Mouse (Mus musculus) thymus, adult 18-20 months (tissue): ENCODE data around the gene Ntn5.

Source experiments
- DNase-seq, 2 experiments: peaks; one replicate each; pipeline ENCODE4 v3.0.0; 2022; ENCODE audit warnings: mixed read lengths in 2 of 2

Ntn5 gene

DNA sequence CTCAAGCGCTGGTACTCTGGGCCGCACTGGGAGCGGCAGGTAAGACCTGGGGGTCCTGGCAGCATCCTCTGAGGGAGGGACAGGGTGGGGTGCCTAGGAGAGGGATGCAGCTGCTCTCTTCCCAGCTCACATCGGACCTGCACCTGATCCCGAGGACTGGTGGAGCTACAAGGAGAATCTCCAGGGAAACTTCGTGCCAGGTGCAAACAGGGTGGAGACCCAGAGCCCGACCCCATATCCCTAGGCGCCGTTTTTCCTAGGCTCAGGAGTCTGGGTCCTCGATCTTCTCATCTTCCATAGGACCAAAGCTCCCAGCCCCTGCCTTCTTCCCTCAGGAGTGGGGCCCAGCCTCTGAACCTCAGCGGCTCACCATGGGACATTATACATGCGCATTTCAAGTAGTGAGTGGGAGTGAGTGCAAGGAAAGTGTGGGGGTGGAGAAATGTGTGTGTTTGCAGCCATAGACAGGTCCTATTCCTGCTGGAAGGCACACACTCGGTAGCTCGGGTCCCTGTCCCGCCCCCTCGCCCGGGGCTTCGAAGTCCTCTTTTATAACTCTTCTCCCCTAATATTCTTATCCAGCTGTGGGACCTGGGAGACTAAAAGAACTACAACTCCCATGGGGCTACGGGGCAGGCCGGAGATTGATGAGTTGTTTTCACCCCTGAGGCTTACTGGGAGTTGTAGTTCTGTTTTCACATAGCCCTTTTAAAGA is 16.6 kb downstream of the Ntn5 start:
- peak; percentile 46 to 61 for DNase-seq

DNA sequence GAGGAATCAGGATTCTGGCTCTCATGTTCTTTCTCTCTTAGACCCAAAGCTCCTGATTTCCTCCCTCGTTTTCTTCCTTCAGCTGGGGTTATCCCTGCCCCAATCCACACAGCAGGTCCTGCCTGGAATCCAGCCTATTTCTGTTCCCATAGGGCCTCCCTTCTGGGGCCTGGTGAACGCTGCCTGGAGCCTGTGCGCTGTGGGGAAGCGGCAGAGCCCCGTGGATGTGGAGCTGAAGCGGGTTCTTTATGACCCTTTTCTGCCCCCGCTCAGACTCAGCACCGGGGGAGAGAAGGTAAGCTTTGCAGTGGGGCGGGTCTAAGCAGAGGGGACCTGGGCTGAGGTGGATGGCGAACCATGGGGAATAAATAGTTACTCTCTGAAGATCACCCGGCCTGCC is 17.2 kb downstream of the Ntn5 start:
- DNase-seq, result no peak

DNA sequence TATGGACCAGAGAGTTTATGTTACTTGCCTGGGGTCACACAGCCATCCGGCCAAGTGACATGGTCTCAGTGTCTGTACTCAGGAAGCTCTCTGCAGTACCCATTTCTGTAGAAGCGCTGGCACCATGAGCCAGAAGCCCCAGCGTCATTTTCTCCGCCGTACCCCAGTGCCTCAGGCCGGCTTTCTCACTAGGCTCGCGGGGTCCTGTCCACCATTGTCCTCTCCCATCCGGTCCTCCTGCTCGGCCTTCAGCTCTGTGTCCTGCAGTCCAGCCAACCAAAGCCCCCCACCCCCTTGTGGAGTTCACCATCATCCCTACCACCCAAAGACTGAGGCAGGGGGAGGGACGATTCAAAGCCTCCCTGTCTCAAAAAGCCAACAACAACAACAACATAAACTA is 17.8 kb downstream of the Ntn5 start:
- no peak for DNase-seq

DNA sequence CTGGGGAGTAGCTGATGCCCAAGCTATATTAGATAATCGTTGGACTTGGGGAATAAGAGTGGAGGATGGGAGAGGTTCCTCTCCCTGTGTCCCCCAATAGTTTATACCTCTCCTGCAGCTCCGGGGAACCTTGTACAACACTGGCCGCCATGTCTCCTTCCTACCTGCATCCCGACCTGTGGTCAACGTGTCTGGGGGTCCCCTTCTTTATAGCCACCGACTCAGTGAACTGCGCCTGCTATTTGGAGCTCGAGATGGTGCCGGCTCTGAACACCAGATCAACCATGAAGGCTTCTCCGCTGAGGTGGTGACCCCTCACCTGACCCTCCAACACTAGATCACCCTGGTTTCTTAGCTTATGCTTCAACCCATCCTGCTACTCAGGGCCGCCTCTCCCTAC is 18.5 kb downstream of the Ntn5 start:
- no peak for DNase-seq

DNA sequence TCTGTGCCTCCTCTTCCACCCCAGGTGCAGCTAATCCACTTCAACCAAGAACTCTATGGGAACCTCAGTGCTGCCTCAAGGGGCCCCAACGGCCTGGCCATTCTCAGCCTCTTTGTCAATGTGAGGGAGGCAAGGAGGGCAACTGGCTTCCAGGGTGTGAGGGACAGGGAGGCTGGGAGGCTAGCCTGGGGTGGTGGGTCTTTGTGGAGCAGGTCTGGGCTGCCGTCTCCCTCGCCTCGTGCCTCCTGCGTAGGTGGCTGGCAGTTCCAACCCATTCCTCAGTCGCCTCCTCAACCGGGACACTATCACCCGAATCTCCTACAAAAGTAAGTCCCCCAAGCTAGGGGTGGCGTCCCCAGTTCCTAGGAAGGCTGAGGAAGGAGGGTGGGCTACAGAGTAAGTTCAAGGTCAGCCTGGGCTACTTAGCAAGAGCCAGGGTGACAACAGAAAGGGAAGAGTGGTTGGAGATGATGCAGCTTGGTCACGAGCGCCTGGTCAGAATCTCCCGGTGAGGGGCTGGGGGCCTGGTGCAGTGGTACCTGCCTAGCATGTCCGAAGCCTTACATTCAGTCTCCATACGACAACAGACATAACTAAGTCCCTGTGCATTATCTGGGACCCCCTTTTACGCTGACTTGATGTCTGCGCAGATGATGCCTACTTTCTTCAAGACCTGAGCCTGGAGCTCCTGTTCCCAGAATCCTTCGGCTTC is 19.1 kb downstream of the Ntn5 start:
- DNase-seq, result no peak

DNA sequence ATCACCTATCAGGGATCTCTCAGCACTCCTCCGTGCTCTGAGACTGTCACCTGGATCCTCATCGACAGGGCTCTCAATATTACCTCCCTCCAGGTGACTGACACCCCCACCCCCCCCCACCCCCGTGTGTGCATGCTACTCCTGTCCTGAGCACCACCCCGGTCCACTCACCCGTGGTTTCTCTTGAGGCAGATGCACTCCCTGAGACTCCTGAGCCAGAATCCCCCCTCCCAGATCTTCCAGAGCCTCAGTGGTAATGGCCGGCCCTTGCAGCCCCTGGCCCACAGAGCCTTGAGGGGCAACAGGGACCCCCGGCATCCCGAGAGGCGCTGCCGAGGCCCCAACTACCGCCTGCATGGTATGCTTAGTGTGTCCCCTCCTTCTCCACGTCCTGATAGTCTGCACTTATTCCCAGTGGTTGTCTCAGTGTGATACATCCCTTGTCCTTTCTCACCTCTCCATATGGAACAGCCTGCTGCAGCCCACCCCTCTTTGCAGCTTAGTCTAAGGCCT is 19.8 kb downstream of the Ntn5 start:
- no peak for DNase-seq

DNA sequence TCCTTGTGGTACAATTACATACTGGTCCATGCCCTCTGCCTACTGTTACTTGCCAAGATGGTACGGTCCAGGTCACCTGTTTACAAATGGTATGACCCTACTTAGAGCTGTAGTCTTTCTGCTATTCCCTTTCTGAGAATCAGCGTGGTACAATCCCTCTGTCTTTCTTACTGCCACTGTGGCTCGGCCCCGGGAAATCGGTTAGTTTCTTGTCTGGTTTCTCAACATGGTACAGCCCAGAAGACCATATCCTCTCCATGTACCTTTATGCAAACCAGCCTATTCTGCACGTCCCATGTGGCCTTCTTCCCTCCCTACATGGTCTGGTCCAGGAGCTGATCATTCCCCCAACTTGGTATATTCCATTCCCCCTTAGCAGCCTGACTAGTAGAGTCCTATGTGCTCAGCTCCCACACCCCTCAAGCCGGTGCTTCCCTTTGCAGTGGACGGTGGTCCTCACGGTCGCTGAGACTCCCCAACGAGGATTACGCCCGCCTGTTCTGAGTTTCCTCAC is 20.3 kb downstream of the Ntn5 start:
- peak in 1 of 2 experiments; percentile 32 for DNase-seq

DNA sequence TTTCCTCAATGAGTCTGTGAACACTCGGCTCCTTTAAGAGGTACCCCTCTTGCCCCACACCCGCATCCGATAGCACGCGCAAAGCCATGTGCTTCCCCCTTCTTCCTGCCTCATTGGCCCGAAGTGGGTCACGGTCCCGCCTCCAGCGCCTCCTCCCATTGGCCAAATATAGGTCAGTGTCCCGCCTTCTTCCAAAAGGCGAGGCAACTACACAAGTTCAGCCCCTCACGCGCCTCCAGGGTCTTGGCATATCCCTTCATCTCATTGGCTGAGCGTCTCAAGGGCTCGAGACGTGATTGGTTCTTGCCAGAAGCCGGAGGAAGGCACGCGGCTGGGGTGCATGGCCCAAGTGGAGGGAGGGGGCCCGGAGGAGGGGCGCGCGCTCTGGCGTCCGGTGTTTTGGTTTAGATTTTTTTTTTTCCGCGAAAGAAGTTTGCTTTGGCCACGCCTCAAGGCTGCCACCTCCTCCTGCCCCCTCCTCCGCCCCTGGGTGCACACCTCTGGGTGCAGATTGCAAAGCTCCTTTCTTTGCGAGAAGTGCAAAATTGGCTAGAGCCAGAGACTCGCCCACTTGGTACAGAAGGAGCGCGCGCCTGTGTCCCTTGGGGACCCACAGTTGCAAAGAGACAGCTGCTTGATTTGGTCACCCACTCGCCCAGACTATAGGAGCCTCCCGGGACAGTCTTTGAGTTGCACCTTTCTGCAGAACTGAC is 21.1 kb downstream of the Ntn5 start, which contains the start of gene Dbp:
Dbp (plus strand) TSS at position 359 of the 713 bp plus-strand sequence.
- peak; percentile 99 to 100 for DNase-seq

DNA sequence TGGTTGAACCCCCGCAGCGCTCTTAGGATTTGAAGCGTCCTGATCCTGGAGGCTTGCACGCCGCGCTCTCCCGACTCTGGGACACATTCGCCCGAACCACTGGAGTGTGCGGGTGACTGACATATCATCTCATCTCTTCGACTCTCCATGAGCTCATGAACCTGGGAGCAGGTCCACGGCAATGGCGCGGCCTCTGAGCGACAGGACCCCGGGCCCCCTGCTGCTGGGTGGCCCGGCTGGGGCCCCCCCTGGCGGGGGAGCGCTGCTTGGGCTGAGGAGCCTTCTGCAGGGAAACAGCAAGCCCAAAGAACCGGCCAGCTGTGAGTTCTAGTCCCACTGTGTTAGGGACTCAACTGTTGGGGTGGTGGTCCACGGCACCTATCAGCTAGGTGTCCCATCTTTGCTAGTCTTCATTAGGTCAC is 21.6 kb downstream of the Ntn5 start:
- peak in 1 of 2 experiments; percentile 42 for DNase-seq

DNA sequence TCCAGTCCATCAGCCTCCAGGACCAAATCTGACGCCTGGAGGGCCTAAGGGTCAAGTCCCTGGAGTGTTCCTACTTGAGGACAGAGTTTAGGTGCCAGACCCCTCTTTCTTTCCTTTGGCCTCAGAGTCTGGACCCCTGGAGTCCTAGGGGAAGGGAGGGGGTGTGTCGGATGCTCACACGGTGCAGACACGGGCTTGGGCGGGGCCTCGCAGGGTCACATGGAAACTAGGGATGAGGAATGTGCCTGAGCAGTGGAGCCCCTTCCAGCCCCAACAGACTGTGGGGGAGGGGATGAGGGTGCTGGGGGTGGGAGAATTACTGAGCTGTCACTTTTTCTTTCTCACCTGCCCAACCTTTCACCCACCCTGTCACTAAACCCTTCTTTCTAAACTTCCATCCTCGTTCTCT is 22.1 kb downstream of the Ntn5 start:
- DNase-seq, result peak; percentile 56 to 70

DNA sequence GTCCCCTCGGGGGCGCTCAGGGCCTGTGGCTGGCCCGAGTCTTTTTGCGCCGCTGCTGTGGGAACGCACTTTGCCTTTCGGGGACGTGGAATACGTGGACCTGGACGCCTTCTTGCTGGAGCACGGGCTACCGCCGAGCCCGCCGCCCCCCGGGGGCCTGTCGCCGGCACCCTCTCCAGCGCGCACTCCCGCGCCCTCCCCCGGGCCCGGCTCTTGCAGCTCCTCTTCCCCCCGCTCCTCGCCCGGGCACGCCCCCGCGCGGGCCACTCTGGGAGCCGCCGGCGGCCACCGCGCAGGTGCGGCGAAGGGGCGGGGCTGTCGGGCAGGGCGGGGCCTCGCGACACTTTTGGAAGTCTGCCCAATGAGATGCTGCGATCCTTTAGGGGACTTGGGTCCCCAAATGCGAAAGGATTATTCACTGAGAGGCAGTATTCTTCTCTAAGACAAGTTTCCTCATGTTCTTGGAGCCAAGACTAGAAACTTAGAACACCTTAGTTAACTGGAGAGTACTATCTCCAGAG is 23.0 kb downstream of the Ntn5 start:
- peak; percentile 83 to 86 for DNase-seq

DNA sequence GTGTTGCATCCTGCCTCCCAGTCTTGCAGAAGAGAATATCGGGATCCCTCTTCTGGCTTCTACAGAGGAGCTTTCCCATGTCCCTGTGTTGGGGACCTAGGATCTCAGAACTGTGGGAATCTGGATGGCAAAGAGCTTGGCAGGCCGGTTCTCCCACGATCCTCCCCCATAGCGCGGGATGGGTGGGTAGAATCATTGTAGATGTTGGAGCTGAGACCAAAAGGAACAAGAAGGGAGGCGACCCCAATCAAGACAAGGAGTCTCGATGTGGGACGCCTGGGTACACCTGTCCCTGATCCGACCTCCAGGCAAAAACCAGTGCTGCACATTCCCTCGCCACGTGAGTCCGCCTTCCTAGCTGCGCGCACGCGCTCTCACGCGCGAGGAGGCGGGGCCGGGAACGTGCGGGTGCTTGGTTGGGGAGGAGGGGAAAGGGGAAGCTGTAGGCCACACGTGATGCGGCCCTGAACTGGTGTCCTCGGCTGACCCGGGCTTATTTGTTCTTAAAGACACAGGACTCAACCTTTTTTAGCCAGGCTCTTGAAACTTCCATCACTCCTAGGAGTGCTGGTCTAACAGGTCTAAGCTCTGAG is 23.6 kb downstream of the Ntn5 start:
- DNase-seq, result peak; percentile 86 to 92

DNA sequence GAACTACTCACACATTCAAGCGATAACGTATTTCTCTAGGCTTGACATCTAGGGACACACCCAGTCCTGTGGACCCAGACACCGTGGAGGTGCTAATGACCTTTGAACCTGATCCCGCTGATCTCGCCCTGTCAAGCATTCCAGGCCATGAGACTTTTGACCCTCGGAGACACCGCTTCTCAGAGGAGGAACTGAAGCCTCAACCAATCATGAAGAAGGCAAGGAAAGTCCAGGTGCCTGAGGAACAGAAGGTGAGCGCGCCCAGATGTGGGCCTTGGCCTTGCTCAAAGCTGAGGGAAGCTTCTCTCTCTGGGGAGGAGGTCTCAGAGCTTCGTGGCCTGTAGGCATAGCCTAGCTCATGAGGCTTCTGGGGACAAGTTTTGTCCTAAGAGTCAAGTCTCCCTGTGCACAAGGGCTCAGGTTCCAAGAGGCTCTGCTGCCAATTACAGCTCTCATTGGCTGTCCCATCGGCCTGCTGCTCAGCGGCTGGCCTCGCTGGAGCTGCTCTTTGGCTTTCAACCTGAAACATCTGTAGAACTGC is 24.5 kb downstream of the Ntn5 start:
- DNase-seq, result no peak

DNA sequence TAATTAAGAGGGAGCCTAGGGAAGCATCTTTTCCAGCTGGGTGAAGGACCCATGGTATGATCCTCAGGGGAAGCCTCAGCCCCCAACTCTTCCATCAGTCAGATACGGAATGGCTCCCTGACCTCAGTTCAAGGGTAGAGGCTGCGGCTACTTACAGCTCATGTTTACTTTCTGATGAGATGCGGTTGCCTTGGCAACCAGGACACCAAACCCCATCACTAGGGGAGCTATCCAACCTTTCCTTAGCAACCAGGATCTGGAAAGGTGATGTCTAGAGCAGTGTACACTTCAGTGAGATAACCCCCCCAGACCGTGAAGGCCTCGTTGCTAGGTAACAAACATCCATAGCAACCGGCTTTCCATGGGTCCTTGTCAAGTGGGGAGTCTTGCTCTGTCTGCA is 25.2 kb downstream of the Ntn5 start:
- DNase-seq, result peak in 1 of 2 experiments; percentile 14

DNA sequence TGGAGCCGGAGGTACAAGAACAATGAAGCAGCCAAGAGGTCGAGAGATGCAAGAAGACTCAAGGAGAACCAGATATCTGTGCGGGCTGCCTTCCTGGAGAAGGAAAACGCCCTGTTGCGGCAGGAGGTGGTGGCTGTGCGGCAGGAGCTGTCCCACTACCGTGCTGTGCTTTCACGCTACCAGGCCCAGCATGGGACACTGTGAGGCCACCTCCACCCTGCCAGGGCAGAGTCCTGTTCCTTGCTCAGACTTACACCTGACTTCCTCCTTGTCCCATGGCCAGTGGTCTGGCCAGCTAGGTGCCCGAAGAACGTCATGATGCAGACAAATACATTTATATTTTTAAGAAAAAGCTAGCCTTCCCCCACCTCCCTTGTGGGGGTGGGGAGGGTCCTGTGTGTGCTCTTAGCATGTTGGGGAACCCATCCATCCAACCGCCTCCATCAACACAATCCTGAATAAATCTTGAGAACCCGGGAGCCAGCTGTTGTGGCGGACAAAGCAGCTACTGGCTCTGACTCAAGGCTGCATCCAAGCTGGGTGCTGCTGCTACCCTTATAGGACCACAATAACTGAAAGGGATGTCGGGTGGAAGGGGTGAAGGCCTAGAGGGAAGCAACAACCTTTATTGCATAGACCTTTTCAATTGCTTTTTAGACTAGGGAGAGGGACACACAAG is 26.0 kb downstream of the Ntn5 start:
- DNase-seq, result no peak

DNA sequence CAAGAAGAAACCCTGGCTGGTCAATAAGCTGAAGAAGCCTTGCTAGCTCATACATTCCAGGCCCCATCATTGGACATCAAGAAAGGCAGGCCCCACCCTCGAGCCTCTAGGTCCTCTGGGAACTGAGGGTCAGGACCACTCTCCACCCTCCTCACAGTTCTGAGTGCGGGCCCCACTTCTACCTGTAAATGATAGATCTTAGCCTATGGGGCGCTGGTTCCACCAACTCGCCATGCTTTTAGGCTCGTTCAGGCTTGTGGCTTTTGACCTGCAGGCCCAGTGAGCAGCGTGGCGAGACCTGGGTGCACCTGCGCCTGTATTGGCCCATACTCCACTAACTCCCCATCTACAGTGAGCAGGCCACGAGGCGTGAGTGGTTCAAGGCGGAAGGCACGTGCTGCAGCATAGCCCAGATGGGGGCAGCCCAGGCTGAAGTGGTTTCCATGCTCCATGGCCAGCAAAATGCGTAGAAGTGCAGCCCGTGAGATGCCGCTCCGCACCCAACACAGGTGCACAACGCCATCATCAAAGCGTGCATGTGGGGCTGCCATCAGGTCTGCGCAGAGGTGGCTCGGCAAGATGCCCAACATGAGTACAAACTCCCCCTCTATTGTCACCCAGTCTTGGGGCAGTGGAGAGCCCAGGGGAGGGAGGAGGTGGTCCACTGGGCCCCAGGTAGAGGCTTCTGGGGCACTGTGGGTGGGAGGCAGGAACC is 26.8 kb downstream of the Ntn5 start:
- no peak for DNase-seq

DNA sequence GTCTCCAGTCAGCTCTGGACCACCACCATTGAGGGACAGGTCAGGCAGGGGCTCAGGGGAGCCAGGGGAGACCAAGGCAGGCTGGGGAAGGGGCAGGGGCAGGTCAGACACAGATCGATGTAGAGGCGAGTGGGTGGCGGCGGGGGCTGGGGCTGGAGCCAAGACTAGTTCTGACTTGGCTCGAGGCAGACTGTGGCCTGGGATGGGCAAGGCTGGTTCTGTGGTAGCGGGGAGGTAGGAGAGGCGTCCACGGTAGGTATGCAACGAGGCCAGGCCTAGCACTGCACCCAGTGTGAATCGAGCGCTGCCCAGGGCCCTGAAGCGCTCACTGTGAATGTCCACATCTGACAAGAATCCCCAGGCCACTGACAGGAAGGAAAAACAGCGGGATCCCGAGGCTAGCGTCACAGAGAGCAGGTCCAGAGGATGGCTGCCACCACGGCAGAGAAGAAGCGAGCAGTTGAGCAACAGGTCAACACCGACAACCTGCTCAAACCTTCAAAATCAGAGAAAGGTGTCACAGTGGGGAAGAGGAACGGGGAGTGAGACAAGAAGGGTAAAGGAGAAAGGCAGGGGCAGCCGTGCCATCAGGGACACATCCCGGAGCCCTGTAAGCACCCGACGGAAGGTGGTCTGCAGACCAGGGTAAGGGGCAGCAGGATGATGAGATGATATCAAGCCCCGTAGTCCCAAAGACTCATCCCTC is 27.6 kb downstream of the Ntn5 start:
- DNase-seq, result no peak

DNA sequence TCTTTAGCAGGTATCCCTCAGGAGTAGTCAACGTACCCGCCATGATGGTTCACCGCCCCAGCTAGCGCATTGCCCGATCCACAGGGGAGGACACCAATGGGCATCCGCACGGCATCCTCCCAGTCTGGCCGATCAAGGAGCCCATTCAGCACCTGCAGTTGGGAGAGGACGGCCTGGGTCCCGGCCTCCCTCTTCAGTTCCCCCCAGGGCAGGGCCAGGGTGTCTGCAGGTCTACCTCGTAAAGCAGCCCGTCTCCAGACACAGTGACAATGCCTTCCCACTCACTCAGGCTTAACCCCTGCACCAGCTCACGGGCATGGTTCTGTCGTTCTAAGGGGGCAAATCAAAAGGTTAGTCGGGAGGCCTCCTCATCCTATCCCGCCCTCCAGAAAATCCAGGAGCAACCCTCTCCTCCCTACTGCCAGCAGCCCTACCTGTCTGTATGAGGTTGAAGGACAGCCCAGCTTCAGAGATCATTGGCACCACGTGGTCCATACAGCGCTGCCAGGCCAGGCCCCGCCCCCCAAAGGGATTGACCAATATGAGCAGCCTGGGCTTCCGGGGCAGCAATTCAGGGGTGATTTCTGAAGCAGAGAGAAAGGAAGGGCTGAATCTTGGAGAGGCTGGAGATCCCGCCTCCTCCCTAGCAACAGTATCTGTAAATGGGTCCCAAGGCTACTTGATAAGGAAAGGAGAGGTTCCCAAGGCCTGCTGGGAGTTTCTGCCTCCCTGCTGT is 28.4 kb downstream of the Ntn5 start:
- peak in 1 of 2 experiments; percentile 14 for DNase-seq

DNA sequence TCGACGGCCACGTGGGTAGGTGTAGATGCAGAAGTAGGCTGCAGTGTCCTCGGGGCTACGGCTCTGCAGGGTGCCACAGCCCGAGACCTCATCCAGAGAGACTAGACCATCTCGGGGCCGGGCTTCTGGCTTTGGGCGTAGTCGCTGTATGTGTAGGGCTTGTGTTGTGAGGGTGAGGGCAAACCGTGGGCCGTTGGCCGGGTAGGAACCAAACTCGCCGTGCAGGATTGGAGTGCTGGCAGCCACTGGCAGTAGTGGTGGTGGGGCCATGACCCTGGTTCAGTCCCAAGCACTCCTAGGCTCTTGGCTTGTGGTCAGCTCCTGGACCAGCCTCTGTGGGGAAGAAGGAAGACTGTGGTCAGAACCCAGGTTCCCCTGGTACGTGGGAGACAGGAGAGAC is 29.6 kb downstream of the Ntn5 start:
- DNase-seq, result no peak
